7 mouse cellular contexts compared by ENCODE assay signal in the genomic region with DNA sequence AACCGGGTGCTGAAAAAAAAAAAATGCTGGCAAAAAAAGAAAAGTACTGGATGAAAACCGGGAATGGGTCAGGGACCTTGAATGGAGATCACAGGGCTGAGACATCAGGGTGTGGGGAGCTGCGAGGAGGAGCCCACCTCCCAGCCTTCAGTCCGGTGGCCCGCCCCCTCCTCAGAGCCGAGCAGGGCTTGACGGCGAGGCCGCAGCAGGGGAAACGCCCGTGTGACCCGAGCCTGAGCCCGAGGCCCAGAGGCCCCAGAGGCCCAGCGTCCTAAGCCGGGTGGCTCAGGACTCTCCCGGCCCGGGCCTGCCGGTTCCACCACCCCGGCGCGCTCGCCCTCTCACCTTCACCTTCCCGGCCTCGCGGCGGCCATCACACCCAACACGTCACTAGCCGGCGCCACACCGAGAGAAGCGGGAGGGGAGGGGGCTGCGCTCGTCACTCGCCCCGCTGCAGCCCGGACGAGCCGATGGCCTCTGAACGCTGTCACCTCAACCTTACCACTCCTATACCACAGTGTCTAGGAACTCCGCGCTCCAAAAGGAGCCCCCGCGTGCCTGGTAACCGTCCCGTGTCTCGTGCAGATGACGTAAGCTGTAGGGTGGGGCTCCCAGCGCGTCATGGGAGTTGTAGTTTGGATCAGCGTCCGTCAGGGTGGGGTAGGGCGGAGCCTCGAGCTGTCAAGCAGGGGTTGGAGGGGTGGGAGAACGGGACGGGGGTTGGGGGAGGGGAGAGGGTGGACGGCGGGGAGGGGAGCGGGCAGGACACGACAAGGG. TPM values are rescaled to one million over a fixed set of nuclear protein-coding genes. Genes with fewer than 3 reads are reported as not detected.
DNase-seq lines count a peak whose midpoint lies in the region; ATAC-seq and TF ChIP-seq lines count a peak whose summit lies in the region.

TSS of gene Mfn2 (minus strand) at position 392 of the 777 bp plus-strand sequence.

- intact Hi-C loops in left cerebral cortex, postnatal 4 days (cut with DNase I) = no loop called here

- TF ChIP-seq CTCF in intestine, postnatal 0 days (IDR thresholded peaks at IDR 0.05; ENCODE audit: low read depth) = no peak
- TF ChIP-seq CTCF in small intestine, adult 2 months (IDR thresholded peaks at IDR 0.05; ENCODE audit: extremely low read depth, insufficient read length, insufficient replicate concordance, low read depth, low read length) = no peak

- peak within 1 kb of the TSS; percentile 76 for H3K4me2 ChIP-seq in intestine, postnatal 0 days (replicated peaks; ENCODE audit: low read depth)
- H3K4me2 ChIP-seq in midbrain, embryonic 12.5 days (replicated peaks) = peak within 1 kb of the TSS; percentile 61

- H3K36me3 ChIP-seq in embryonic facial prominence, embryonic 10.5 days (replicated peaks) = peaks cover 38% of the 10 kb centered on the region
- peaks cover 22% of the 10 kb centered on the region for H3K36me3 ChIP-seq in intestine, postnatal 0 days (ENCODE audit: control insufficient read depth, insufficient read depth)
- H3K36me3 ChIP-seq in midbrain, embryonic 12.5 days = peaks cover 29% of the 10 kb centered on the region
- peaks cover 11% of the 10 kb centered on the region for H3K36me3 ChIP-seq in small intestine, adult 2 months (ENCODE audit: control insufficient read depth, insufficient read depth, low read length)

- peaks cover 13% of the 10 kb centered on the region for H3K4me1 ChIP-seq in embryonic facial prominence, embryonic 10.5 days
- H3K4me1 ChIP-seq in intestine, postnatal 0 days (replicated peaks; ENCODE audit: control insufficient read depth, insufficient read depth, low read length) = 0 out of 2 replicates have a peak, but pooled peaks cover 10% of the 10 kb centered on the region
- H3K4me1 ChIP-seq in midbrain, embryonic 12.5 days = peaks cover 14% of the 10 kb centered on the region
- peaks cover 20% of the 10 kb centered on the region for H3K4me1 ChIP-seq in small intestine, adult 2 months (ENCODE audit: control insufficient read depth, insufficient read depth, insufficient read length, low read length)

- H3K27ac ChIP-seq in embryonic facial prominence, embryonic 10.5 days (replicated peaks) = peak within 1 kb of the TSS; percentile 100
- H3K27ac ChIP-seq in intestine, postnatal 0 days (ENCODE audit: low read depth, low read length) = peak within 1 kb of the TSS; percentile 90
- H3K27ac ChIP-seq in midbrain, embryonic 12.5 days (replicated peaks) = peak within 1 kb of the TSS; percentile 75
- H3K27ac ChIP-seq in small intestine, adult 2 months (ENCODE audit: insufficient read depth, low read depth, low read length) = peak within 1 kb of the TSS; percentile 99

- DNase-seq in adrenal gland, postnatal 10 days = peak; percentile 91
- DNase-seq in embryonic facial prominence, embryonic 10.5 days (ENCODE audit: low spot score) = peak; percentile 92
- peak; percentile 51 for DNase-seq in gonadal fat pad, adult 2 months (ENCODE audit: low read depth)
- DNase-seq in left cerebral cortex, postnatal 4 days = peak; percentile 92

- ATAC-seq in intestine, postnatal 0 days = peak; percentile 70
- ATAC-seq in midbrain, embryonic 12.5 days (ENCODE audit: low FRiP score, low read depth) = peak; percentile 93

- no peaks in the 10 kb centered on the region for H3K27me3 ChIP-seq in embryonic facial prominence, embryonic 10.5 days (replicated peaks; ENCODE audit: low read depth, poor library complexity, severe bottlenecking)
- H3K27me3 ChIP-seq in intestine, postnatal 0 days (replicated peaks; ENCODE audit: control insufficient read depth, insufficient read depth, low read length) = no peaks in the 10 kb centered on the region
- H3K27me3 ChIP-seq in midbrain, embryonic 12.5 days = 0 out of 2 replicates have a peak, but pooled peaks cover 6% of the 10 kb centered on the region
- no peaks in the 10 kb centered on the region for H3K27me3 ChIP-seq in small intestine, adult 2 months (ENCODE audit: control insufficient read depth, insufficient read depth, low read length)

- H3K9me3 ChIP-seq in embryonic facial prominence, embryonic 10.5 days = no peaks in the 10 kb centered on the region
- H3K9me3 ChIP-seq in intestine, postnatal 0 days (ENCODE audit: control insufficient read depth) = no peaks in the 10 kb centered on the region
- no peaks in the 10 kb centered on the region for H3K9me3 ChIP-seq in midbrain, embryonic 12.5 days

- peak within 1 kb of the TSS; percentile 95 for H3K4me3 ChIP-seq in embryonic facial prominence, embryonic 10.5 days
- peak within 1 kb of the TSS; percentile 98 for H3K4me3 ChIP-seq in intestine, postnatal 0 days (ENCODE audit: low read depth, low read length)
- H3K4me3 ChIP-seq in midbrain, embryonic 12.5 days = peak within 1 kb of the TSS; percentile 93
- H3K4me3 ChIP-seq in small intestine, adult 2 months (ENCODE audit: low read depth, low read length) = peak within 1 kb of the TSS; percentile 74

- H3K9ac ChIP-seq in intestine, postnatal 0 days (ENCODE audit: low read depth, low read length) = peak within 1 kb of the TSS; percentile 89
- H3K9ac ChIP-seq in midbrain, embryonic 12.5 days (replicated peaks) = peak within 1 kb of the TSS; percentile 78

- whole genome bisulfite sequencing in embryonic facial prominence, embryonic 10.5 days = under 1% methylated on average over 59 of the region's 59 CpGs
- under 1% methylated on average over 57 of the region's 59 CpGs for WGBS in intestine, postnatal 0 days
- WGBS in midbrain, embryonic 12.5 days = under 1% methylated on average over 59 of the region's 59 CpGs
- WGBS in small intestine, adult 2 months = under 1% methylated on average over 59 of the region's 59 CpGs

- peak; percentile 43 for TF ChIP-seq POLR2A in small intestine, adult 2 months (IDR thresholded peaks at IDR 0.05; ENCODE audit: low read depth, low read length)

RNA-seq across cellular contexts. Expression of gene Mfn2, which starts in this region (rescaled TPM):
- total RNA-seq in adrenal gland, postnatal 10 days (2021) = 100 to 1,000 TPM; 204 to 232 TPM
- polyA plus RNA-seq in embryonic facial prominence, embryonic 10.5 days (2016; fragmentation: Nextera tagmentation; extraction: Ambion mirVana) = 38.2 and 38.6 TPM in 2 replicates
- 76.7 and 84.0 TPM in 2 replicates for polyA plus RNA-seq in gonadal fat pad, adult 2 months (2012; rRNA removed)
- polyA plus RNA-seq in intestine, postnatal 0 days (2015; fragmentation: Nextera tagmentation; extraction: Ambion mirVana) = 44.2 and 46.9 TPM in 2 replicates
- total RNA-seq in left cerebral cortex, postnatal 4 days (2021) = 100 to 1,000 TPM; 134 to 155 TPM
- polyA plus RNA-seq in midbrain, embryonic 12.5 days (2016; fragmentation: Nextera tagmentation; extraction: Ambion mirVana) = 65.1 and 65.4 TPM in 2 replicates
- 38.0 and 72.8 TPM in 2 replicates for polyA plus RNA-seq in small intestine, adult 2 months (2012; rRNA removed)

Comparison
In these comparisons a context has a peak if more than half of its experiments do, and no peak if none do; other contexts are left out.
1. Peak in every context shown above with its lines: DNase-seq, ATAC-seq, H3K4me3 ChIP-seq and H3K27ac ChIP-seq.